Mouse (Mus musculus): ENCODE measurements around the gene Dhx34. TPM values are rescaled to one million over a fixed set of nuclear protein-coding genes. Genes with fewer than 3 reads are reported as not detected.
A peak's percentile ranks its signal among the peaks of the same experiment; 100 is the strongest.

Dhx34 gene
- polyA plus RNA-seq, 1 experiment: 14.4 TPM

GRCm38 (mm10) chr7:16208781-16209665 is 12.8 kb downstream of the Dhx34 start:
- H3ac ChIP-seq (ENCODE audit: control insufficient read depth, insufficient read length, low read depth): no peak overlapping the region
- TF ChIP-seq CEBPB (IDR thresholded peaks at IDR 0.05; ENCODE audit: low read depth) (no peak), MAX (IDR thresholded peaks at IDR 0.05) (peak; percentile 20), MYOD1 (IDR thresholded peaks at IDR 0.05; ENCODE audit: control insufficient read depth, insufficient read length, low read depth) (peak; percentile 8), FOSL1 (IDR thresholded peaks at IDR 0.05; ENCODE audit: insufficient read depth, low read length, poor library complexity, severe bottlenecking) (peak; percentile 75), USF1 (IDR thresholded peaks at IDR 0.05; ENCODE audit: low read depth) (no peak), MYOG (IDR thresholded peaks at IDR 0.05; ENCODE audit: control insufficient read depth, extremely low read depth, insufficient read length) (no peak), CTCF (IDR thresholded peaks at IDR 0.05; ENCODE audit: control insufficient read depth, insufficient read depth, insufficient read length) (no peak)
- H3K36me3 ChIP-seq (ENCODE audit: control insufficient read depth, insufficient read depth): no peaks in the 10 kb centered on the region
- H3K79me3 ChIP-seq (ENCODE audit: low read depth): no peaks in the 10 kb centered on the region
- H3K4me3 ChIP-seq (ENCODE audit: insufficient read depth, poor library complexity, severe bottlenecking): no peak overlapping the region
- H3K79me2 ChIP-seq (ENCODE audit: control insufficient read depth, insufficient read depth): no peaks in the 10 kb centered on the region
- no peaks in the 10 kb centered on the region for H3K27me3 ChIP-seq (ENCODE audit: control insufficient read depth, insufficient read depth, insufficient read length)

DNA sequence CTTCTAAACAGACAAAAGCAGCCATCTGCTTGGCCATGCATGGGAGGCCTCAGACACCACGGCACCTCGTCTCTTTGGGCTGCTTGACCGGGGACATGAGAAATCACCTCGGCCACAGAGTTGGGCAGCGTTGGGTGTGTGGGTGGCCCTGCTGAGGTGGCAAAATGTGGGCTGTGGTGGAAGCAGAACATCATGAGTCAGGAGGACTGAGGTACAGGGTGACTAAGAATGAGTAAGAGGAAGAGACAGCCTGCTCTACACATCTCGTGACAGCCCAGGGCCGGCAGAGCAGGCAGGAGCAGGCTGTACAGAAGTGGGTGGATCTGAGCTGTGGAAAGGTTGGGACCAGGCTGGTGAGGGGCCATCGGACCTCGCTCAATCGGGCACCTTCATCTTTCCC is 14.3 kb downstream of the Dhx34 start:
- no peaks in the 10 kb centered on the region for H3K79me2 ChIP-seq (ENCODE audit: control insufficient read depth, insufficient read depth)
- H3ac ChIP-seq (ENCODE audit: control insufficient read depth, insufficient read length, low read depth): peak overlapping the region; percentile 16
- no peaks in the 10 kb centered on the region for H3K36me3 ChIP-seq (ENCODE audit: control insufficient read depth, insufficient read depth)
- H3K4me3 ChIP-seq (ENCODE audit: insufficient read depth, poor library complexity, severe bottlenecking): no peak overlapping the region
- no peaks in the 10 kb centered on the region for H3K79me3 ChIP-seq (ENCODE audit: low read depth)
- H3K27me3 ChIP-seq (ENCODE audit: control insufficient read depth, insufficient read depth, insufficient read length): no peaks in the 10 kb centered on the region
- no peak for TF ChIP-seq CTCF (IDR thresholded peaks at IDR 0.05; ENCODE audit: control insufficient read depth, insufficient read depth, insufficient read length)
- no peak for TF ChIP-seq USF1 (IDR thresholded peaks at IDR 0.05; ENCODE audit: low read depth)
- no peak for TF ChIP-seq MAX (IDR thresholded peaks at IDR 0.05)
- peak; percentile 85 for TF ChIP-seq MYOD1 (IDR thresholded peaks at IDR 0.05; ENCODE audit: control insufficient read depth, insufficient read length, low read depth)
- peak; percentile 91 for TF ChIP-seq FOSL1 (IDR thresholded peaks at IDR 0.05; ENCODE audit: insufficient read depth, low read length, poor library complexity, severe bottlenecking)
- no peak for TF ChIP-seq CEBPB (IDR thresholded peaks at IDR 0.05; ENCODE audit: low read depth)
- TF ChIP-seq MYOG (IDR thresholded peaks at IDR 0.05; ENCODE audit: control insufficient read depth, extremely low read depth, insufficient read length): no peak

DNA sequence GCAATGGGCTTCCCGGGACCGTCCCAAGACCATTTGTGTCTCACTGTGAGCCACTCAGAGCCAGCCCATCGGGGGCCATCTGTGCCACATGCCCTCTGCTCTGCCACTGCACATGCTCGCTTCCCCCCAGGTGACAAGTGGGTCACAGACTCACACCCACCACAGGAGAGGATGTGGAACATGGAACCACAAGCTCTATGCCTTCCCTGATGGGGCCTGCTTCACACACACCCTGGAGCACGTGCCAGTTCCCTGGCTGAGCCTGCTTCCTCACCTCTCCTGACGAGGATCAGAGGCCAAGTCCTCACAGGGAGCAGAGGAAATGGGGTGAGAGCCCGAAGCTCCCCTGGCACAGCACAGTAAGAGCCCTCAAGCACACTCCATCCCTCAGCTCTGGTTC is 14.8 kb downstream of the Dhx34 start:
- H3K79me2 ChIP-seq (ENCODE audit: control insufficient read depth, insufficient read depth): no peaks in the 10 kb centered on the region
- H3K79me3 ChIP-seq (ENCODE audit: low read depth): no peaks in the 10 kb centered on the region
- H3K27me3 ChIP-seq (ENCODE audit: control insufficient read depth, insufficient read depth, insufficient read length): no peaks in the 10 kb centered on the region
- no peak for TF ChIP-seq CEBPB (IDR thresholded peaks at IDR 0.05; ENCODE audit: low read depth)
- TF ChIP-seq MAX (IDR thresholded peaks at IDR 0.05): peak; percentile 17
- no peak overlapping the region for H3K4me3 ChIP-seq (ENCODE audit: insufficient read depth, poor library complexity, severe bottlenecking)
- no peaks in the 10 kb centered on the region for H3K36me3 ChIP-seq (ENCODE audit: control insufficient read depth, insufficient read depth)
- no peak overlapping the region for H3ac ChIP-seq (ENCODE audit: control insufficient read depth, insufficient read length, low read depth)

DNA sequence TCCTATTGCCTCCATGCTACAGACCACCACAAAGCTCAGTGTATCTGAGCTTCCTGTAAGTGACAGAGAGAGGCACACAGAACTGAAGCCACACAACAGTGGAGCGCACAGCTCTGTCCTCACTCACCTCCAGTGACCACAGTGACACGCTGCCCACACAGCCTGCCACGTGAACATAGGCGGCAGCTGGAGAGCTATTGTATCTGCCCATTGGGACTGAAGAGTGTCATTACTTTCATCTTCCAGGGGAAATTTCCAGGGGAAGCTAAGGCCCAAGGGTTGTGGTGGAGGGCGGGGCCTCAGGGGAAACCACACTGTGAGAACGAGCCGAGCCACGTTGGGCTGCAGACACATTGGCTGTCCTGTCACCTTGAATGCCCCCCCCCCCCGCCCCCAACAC is 17.0 kb downstream of the Dhx34 start:
- TF ChIP-seq MYOD1 (IDR thresholded peaks at IDR 0.05; ENCODE audit: control insufficient read depth, insufficient read length, low read depth) (peak; percentile 32), MAX (IDR thresholded peaks at IDR 0.05) (no peak)
- Histone ChIP-seq H3K79me3 (ENCODE audit: low read depth) (no peaks in the 10 kb centered on the region), H3K79me2 (ENCODE audit: control insufficient read depth, insufficient read depth) (no peaks in the 10 kb centered on the region), H3K4me3 (ENCODE audit: insufficient read depth, poor library complexity, severe bottlenecking) (no peak overlapping the region), H3K27me3 (ENCODE audit: control insufficient read depth, insufficient read depth, insufficient read length) (no peaks in the 10 kb centered on the region), H3K36me3 (ENCODE audit: control insufficient read depth, insufficient read depth) (no peaks in the 10 kb centered on the region), H3ac (ENCODE audit: control insufficient read depth, insufficient read length, low read depth) (no peak overlapping the region)

GRCm38 (mm10) chr7:16203505-16203903 is 18.3 kb downstream of the Dhx34 start:
- Histone ChIP-seq H3ac (ENCODE audit: control insufficient read depth, insufficient read length, low read depth) (no peak overlapping the region), H3K4me3 (ENCODE audit: insufficient read depth, poor library complexity, severe bottlenecking) (no peak overlapping the region), H3K36me3 (ENCODE audit: control insufficient read depth, insufficient read depth) (no peaks in the 10 kb centered on the region), H3K79me2 (ENCODE audit: control insufficient read depth, insufficient read depth) (no peaks in the 10 kb centered on the region), H3K27me3 (ENCODE audit: control insufficient read depth, insufficient read depth, insufficient read length) (no peaks in the 10 kb centered on the region), H3K79me3 (ENCODE audit: low read depth) (no peaks in the 10 kb centered on the region)
- TF ChIP-seq MYOG (IDR thresholded peaks at IDR 0.05; ENCODE audit: control insufficient read depth, extremely low read depth, insufficient read length) (no peak), CTCF (IDR thresholded peaks at IDR 0.05; ENCODE audit: control insufficient read depth, insufficient read depth, insufficient read length) (no peak), MAX (IDR thresholded peaks at IDR 0.05) (no peak), MYOD1 (IDR thresholded peaks at IDR 0.05; ENCODE audit: control insufficient read depth, insufficient read length, low read depth) (no peak), USF1 (IDR thresholded peaks at IDR 0.05; ENCODE audit: low read depth) (no peak)

GRCm38 (mm10) chr7:16202756-16203504 is 18.9 kb downstream of the Dhx34 start:
- Histone ChIP-seq H3ac (ENCODE audit: control insufficient read depth, insufficient read length, low read depth) (no peak overlapping the region), H3K79me3 (ENCODE audit: low read depth) (no peaks in the 10 kb centered on the region), H3K36me3 (ENCODE audit: control insufficient read depth, insufficient read depth) (no peaks in the 10 kb centered on the region), H3K79me2 (ENCODE audit: control insufficient read depth, insufficient read depth) (no peaks in the 10 kb centered on the region), H3K27me3 (ENCODE audit: control insufficient read depth, insufficient read depth, insufficient read length) (no peaks in the 10 kb centered on the region), H3K4me3 (ENCODE audit: insufficient read depth, poor library complexity, severe bottlenecking) (no peak overlapping the region)
- TF ChIP-seq MAX (IDR thresholded peaks at IDR 0.05) (no peak), CTCF (IDR thresholded peaks at IDR 0.05; ENCODE audit: control insufficient read depth, insufficient read depth, insufficient read length) (no peak), USF1 (IDR thresholded peaks at IDR 0.05; ENCODE audit: low read depth) (no peak), FOSL1 (IDR thresholded peaks at IDR 0.05; ENCODE audit: insufficient read depth, low read length, poor library complexity, severe bottlenecking) (no peak), CEBPB (IDR thresholded peaks at IDR 0.05; ENCODE audit: low read depth) (no peak), MYOG (IDR thresholded peaks at IDR 0.05; ENCODE audit: control insufficient read depth, extremely low read depth, insufficient read length) (no peak), MYOD1 (IDR thresholded peaks at IDR 0.05; ENCODE audit: control insufficient read depth, insufficient read length, low read depth) (no peak)
